Mouse (Mus musculus) left cerebral cortex, adult 9 months (tissue): ENCODE measurements around the gene Magea1.
"Not testable (repeated sequence)": the region's sequence is repeated elsewhere in the genome, so short reads cannot be mapped to it uniquely, and the experiment has no call there.

Experiments used
- DNase-seq, 2 experiments: peaks; one replicate each; pipeline ENCODE4 v3.0.0; 2022; ENCODE audit warnings: low spot score in 2 of 2

Magea1 gene

DNA sequence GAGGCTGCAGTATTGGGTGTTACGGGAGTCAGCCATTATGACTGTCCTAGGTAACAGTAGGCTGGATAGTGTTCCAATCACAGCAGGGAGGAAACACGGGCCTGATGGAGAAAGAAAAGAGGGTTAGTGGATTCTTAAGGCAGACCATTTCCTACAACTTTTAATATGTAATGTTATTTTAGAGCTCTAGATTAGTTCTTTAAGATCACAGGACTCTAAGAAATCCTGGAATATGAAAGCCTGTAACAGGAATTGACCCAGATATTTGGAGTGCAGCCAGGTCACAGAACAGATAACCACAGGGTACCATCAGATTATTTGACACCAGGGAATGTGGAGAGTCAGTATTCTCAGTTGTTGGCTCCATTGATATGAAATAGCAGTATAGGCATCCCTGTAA is at the start of gene Magea1:
Gene Magea1, minus strand, starts transcription at position 101 of the 400 bp plus-strand sequence.
- not testable (repeated sequence) for DNase-seq

GRCm38 (mm10) chrX:155128312-155128711 is 38.7 kb upstream of the Magea1 start, which contains the start of gene Cldn34b2:
Gene Cldn34b2 (minus strand): TSS chrX:155128412.
- not testable (repeated sequence) for DNase-seq

GRCm38 (mm10) chrX:155098024-155098423 is 8.4 kb upstream of the Magea1 start:
- peak; percentile 0 to 33 for DNase-seq

DNA sequence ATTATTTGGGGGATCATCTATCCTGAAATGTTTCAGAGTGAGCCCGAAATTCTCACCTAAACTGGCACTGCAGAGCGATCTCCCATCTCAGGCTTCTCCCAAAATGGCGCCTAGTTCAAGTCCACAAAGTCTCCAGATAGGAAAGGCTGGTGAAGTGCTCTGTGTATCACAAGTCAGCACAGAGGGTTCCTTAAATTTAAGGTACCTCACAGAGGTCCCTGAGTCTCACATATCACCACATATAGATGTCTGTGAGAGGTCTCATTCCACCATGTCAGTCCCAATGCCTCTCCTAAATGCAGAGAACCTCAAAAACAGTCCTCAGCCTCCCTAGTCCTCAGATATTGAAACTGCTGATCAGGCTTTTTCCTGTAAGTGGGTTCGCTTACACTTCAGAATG is 4.0 kb upstream of the Magea1 start, which contains the start of gene Magea2:
Gene Magea2, minus strand, starts transcription at position 101 of the 400 bp plus-strand sequence.
- not testable (repeated sequence) for DNase-seq

DNA sequence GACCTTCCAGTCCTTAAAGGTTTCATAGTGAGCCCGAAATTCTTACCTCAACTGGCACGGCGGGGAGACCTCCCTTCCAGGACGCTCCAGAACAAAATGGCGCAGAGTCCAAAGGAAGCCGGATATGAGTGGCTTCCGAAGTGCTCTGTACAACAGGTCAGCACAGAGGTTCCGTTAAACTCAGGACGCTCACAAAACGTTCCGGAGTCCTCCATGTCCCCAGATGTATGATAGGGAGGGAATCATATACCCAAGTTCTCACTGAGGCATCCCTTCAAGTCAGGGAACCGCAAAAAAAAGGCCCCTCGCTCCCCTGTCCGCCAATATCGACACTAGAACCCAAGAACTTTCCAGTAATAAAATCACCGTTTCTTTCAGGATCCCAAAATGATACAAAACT is 26.5 kb downstream of the Magea1 start, which contains the start of gene Magea5:
Gene Magea5, minus strand, starts transcription at position 101 of the 400 bp plus-strand sequence.
- not testable (repeated sequence) for DNase-seq
